Mouse (Mus musculus) cerebellum, adult 9-11 months (tissue): ENCODE data around the gene Cdc73.
"Not testable (repeated sequence)": the region's sequence is repeated elsewhere in the genome, so short reads cannot be mapped to it uniquely, and the experiment has no call there.

ENCODE experiments used
- DNase-seq: peaks from one replicate; pipeline ENCODE4 v3.0.0; 2022

Cdc73 gene

DNA sequence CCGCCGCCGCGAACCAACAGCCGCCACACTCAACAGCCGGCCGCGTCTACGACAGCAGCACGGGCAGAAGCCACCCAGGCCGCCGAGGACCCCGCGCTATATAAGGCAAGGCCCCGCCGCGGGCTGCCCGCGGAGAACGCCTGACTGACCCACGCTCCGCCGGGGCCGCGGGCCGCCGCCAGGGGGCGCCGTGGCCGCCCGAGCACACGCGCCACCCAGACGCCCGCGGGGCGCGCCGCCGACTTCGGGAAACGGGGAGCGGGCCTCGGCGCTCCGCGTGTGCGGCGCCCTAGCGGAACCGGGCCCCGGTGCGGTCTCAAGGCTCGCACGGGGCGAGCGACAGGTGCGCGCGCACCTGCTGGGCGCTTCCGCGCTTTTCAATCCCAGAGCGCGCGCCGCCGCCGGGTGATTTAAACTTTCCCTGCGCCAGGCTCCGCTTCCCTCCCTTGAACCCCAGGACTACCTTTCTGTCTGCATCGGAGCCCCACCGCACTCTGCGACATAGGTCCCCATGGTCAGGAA lies at the start of gene Cdc73:
Gene Cdc73, minus strand, starts transcription at position 153 of the 522 bp plus-strand sequence.
- DNase-seq = peak; percentile 92

DNA sequence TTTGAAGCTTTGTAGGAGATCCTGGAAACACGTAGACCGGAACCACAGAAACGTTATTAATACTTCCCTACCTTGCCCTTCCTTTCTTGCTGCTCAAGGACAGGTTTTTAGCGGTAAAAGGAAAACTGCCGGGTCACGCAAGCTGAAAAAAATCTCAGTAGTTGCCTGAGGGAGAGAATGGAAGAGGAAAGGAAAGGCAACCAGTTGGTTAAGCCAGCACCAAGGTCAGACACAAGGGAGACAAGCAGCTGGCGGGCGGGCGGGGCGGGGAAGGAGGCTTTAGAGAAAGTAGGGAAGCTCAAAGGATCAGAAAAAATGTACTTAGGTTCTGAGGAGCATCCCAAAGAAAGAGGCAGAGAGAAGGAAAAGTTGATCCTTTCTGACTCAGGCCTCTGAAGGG lies 43.2 kb upstream of the Cdc73 start:
- DNase-seq = no peak

DNA sequence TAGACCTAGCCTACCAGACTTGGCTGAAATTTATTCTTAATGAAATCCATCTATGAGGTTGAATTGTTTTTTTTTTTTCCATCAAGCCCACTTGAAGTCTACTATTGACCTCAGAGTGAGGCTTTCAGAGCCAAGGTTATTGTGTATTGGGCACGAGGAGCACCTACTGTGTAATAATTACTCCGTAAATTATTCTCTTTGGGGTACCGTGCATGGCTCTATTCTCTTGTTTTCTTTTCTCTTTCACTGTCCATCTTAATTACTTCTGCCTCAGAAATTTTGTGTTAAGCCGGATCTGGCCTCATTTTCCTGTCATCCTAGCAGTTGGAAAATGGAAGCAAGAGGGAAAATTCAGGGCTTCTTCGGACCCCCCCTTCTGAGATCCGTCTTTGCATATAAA lies 39.5 kb upstream of the Cdc73 start:
- no peak for DNase-seq

DNA sequence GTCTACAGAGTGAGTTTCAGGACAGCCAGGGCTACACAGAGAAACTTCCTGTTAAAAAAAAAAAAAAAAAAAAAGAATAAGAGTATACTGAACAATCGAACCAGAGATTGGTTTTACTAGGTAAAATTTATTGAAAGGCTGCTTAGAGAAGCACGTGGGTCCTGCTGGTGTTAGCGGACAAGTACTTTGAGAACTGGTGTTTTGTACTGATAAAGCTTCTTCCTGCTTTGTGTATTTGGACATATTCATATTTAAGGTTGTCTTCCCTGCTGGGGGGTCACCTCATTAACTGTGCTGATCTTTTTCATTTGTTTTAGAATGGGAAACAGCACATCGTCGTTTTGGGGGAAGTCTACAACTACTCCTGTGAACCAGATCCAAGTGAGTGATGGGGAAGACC lies 38.6 kb upstream of the Cdc73 start:
- no peak for DNase-seq

DNA sequence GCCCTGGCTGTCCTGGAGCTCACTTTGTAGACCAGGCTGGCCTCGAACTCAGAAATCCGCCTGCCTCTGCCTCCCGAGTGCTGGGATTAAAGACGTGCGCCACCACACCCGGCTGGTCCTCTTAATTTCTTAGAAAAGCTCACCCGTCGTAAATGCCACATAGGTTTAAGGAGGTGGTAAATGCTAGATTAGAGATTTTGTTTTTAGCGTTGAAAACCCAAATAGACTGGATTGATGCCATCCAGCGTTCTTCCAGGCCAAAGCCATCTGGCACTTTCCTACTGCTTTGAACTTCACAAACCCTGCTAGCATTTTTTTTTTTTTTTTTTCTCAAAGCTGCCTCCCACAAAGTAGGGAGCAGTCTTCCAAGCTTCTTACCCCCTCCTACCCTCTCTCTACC lies 37.9 kb upstream of the Cdc73 start:
- DNase-seq = peak; percentile 50

DNA sequence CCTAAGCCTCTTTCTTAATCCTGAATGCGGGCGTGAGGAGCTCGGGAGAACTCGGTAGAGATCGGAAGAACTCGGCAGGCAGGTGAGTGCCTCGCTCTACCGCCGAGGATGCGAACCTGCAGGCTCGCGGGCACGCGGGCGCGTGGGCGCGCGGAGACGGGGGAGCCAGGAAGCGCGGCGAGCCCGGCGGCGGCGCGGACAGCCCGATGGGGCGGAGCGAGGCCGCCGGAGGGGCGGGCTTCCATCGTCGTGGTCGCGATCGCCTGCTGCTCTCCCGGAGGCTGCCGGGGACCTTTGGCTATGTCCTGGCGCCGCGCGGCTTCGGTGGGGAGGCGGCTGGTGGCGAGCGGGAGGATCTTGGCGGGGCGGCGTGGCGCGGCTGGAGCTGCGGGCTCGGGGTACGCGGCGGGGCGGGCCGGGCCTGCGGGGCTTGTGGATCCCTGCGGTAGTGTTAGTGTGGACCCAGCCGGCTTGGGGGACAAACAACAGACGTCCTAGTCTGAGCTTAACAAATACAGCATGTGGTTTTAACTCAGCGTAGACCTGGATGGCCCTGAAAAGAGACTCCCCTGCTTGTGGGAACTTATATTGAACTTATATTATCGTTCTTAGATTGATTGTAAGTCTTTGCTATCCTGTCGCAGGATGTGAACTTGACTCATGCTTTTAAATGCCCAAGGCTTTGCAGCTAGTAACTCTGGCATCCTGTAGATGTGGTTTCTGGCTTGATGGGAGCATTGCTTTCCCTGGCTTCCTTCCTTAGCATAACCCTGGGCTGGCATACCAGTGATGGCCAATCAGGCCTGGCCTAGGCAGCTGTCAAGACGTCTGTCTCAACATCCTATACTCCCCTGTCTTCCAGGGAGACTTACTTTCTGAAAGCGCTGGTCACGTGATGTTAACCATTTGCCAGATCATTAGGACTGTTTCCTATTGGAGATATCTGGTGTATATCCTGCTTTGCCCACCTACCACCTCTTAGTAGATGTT lies 37.0 kb upstream of the Cdc73 start:
- peak; percentile 95 for DNase-seq

DNA sequence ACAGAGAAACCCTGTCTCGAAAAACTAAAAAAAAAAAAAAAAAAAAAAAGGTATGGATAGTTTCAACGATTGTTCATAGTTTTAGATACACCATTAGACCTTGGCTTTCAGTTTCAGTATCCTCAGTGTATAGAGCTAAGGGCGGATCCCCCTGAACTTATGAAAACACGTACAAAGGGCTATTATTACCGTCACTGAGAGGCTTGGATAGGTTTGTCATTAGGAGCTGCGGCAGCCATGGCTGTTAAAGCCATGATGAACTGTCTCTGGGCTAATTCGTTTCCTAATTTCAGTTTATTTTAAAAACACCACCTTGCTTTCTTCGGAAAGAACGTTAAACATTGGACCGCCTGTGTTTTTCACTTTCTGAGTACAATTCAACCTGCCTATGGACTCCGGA lies 36.1 kb upstream of the Cdc73 start:
- no peak for DNase-seq

DNA sequence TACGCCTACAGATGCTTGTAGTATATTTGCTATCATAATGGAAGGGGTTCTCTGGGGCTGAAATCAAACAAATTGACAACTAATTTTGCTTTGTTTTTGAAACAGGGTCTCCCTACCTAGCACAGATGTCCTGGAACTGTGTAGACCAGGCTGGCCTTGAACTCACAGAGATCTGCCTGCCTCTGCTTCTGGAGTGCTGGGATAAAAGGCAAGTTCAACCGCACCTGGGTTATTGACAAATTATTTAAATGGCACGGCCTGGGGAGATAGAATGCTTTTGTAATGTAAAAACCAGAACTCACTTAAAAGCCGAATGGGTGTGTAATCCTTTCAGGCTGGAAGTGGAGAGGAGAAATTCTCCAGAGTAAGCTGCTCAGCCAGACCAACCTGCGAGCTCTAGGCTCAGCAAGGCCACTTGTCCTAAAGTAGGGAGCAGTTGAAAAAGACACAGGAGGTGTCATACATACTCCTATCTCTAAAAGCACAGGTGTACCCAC lies 31.3 kb upstream of the Cdc73 start:
- no peak for DNase-seq

DNA sequence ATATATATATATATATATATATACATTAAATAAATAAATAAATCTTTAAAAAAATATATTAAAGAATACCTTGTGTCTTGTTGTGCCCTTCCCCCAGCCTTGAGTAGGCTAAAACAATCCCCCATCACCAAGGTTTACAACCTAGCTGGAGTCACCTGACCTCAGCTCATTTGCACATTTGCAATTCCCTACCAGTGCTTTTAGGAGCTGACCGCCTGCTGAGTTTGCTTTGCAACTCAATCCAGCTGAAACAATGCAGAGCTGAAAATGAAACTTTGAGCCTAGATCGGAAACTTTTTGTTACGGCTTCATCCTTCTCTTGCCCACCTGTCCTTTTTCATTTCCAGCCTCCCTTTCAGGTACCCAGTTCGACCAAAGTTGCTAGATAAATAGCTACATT lies 29.0 kb upstream of the Cdc73 start:
- no peak for DNase-seq

DNA sequence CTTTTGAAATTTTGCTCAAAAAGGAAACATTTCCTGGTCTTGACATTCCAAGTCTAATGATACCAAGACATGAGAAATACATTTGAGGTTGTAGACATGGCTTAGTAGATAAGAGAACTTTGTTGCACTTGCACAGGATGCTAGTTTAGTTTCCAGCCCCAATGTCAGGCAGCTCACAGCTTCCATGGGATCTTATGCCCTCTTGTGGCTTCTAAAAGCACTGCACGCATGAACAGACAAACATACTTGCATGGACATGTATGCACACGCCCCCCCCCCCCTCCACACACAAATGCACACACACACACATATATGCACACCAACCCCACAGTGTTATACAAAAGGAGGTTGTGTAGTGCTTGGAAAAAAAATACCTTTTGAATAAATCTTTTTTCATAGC lies 28.2 kb upstream of the Cdc73 start:
- DNase-seq = no peak

DNA sequence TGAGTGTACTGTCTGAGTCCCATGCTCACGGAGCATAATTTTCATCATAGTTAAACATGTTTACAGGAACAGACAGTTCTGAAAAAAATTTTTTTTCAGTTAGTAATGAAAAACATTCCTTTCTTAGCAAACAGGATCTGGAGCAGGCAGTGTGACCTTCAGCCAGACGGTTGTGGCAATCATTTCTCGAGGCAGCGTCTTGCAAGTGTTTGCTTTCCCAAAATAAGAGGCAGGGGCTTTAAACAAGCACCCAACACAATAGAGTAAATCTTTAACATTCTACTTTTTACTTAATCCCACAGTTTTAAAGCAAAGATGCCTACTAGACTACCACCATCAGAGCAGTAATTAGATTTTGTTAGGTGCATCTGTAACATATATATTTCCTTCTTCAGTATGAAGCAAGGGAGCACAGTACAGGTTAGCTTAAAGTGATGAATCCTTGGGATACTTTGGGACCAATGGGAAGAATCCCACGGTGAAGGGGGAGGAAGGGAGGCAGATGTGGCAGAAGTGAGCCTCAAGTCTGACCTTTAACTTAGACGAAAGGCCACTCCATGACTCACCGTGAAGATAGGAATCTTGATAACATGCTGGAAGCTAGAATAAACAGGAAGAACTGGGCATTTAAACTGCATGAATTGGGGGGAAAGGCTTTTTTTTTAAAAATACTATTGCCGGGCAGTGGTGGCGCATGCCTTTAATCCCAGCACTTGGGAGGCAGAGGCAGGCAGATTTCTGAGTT lies 25.2 kb upstream of the Cdc73 start:
- no peak for DNase-seq

DNA sequence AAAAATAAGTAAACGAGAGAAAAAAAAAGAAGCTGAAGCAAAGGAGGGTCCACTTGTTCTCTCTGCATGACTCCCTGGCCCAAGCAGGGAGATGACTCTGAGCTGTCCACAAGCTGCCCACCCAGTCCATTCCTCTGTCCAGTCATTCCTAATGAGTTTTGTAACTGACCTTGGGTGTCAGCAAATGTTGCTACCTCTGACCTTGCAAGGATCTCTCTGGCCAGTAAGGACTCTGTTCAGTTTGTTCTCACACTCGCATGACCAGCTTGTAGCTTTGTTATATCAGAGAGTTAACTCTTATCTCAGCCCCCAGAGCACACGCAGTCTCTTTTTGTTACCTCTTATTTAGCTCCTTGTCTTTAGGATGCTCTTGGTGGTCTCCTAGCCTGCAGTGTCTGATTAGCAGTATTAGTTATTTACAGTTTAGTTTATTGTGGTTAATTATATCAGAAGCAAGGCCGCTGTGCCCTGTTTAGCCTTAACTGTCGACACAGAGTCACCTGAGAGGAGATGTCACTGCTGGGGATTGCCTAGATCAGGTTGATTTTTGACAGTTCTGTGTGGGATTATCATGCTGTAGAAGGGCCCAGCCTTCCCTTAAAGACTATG lies 21.9 kb upstream of the Cdc73 start:
- DNase-seq = no peak

DNA sequence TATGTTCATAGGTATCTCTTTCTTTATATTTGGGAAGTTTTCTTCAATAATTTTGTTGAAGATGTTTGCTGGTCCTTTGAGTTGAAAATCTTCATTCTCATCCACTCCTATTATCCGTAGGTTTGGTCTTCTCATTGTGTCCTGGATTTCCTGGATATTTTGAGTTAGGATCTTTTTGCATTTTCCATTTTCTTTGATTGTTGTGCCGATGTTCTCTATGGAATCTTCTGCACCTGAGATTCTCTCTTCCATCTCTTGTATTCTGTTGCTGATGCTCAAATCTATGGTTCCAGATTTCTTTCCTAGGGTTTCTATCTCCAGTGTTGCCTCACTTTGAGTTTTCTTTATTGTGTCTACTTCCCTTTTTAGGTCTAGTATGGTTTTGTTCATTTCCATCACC lies 13.3 kb upstream of the Cdc73 start, which contains the start of gene Glrx2:
Gene Glrx2, plus strand, starts transcription at position 301 of the 400 bp plus-strand sequence.
- not testable (repeated sequence) for DNase-seq

DNA sequence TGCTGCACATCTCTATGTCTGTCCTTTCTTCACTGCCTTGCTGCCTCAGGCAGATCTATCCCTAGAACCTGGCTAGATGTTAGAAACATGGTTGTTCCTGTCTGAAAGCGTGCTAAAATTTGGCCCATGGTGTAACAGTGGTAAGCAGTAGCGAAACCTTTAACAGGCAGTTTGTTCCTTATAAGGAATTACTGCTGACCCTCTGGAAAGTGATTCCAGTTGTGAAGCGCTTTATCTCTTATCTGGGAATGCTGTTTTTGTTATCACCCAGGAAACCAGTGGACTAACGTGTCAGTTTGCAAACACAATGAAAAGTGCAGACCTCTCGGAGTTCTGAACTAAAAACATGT lies 7.9 kb upstream of the Cdc73 start:
- DNase-seq = no peak

DNA sequence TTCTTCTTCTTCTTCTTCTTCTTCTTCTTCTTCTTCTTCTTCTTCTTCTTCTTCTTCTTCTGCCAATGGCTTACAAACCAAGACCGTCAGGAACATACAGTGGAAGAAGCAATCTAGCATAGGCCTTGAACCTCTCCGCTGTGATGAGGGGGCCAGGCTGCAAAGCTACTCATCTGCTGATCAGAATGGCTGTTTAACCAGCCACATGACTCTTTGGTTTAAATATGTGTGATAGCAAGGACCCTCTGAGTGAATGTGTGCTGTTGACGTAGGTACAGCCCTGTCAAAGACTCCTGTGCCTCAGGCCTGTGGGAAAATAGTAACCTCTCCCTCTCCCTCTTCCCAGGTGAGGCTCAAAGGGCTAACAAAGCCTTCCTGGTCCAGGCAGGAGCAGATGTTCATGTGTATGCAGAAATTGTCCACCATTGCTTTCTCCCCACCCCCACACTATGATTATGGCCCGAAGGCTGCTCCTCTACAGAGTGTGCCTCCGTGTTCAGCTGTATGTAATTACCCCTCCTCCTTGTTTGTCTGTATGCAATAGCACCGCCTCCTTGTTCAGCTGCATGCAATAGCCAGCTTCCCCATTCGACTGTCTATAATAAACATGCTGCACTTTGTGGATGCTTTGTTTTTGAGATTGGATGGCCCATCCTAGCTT lies 7.4 kb upstream of the Cdc73 start:
- DNase-seq = no peak

DNA sequence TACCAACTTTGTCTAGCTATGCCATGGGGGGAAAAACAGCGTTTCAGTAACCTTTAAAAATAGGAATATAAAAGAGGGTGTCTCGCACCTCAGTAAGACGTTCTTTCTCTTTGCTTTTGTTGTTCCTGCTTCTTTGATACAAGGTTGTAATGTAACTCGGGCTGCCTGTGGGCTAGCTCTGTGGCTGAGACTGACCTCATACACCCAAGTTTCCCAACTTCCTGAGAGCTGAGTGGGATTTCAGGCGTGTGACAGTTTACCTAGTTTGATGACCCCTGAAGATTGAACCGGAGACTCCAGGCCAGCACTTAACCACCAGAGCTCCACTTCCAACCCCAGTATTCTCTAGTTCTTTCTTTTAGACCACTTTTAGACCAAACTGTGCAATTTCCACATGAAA lies 5.7 kb upstream of the Cdc73 start:
- DNase-seq = no peak

DNA sequence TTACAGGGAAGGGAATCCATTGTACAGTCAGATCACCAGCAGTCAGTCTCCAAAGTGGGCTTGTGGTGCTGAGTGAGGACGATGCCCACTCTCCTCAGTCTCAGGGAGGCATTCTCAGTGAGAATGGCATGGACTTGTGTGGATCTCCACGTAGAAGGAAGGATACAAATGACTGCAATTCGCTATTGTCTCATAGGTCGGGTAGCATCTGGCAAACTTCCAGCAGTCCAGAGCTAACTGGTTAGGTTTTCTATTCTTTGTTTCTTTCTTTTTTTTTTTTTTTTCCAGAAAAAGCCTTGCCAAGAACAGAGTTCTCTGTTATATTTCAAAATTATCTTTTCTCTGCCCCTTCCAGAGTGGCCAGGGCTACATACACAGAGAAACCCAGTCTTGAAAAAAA lies 4.3 kb upstream of the Cdc73 start:
- DNase-seq = no peak

DNA sequence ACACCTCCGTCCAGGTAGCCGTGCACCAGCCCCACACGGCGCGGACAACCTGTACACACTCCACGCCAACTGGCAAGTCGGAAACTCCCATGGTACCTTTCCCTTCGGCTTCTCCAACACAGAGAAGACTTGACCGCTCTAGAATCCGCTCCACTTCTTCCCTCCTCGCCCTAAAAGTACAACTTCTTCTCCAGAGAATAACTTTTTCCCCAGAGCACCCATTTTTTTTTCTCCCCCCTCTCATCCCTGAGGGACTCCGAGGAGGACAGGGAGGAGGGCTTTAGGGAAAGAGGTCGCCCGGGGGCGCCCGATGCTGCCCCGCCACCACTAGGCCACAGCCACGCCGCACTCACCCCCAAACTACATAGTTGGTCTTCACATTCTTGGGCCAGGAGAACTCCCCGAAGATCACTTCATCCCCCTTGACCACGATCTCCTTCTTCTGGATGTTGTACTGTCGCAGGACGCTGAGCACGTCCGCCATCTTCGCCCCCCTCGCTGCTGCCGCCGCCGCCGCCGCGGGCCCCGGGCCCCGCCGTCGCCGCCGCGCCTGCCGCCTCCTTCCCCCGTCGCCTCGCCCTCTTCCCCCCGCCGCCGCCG lies 452 bp downstream of the Cdc73 start:
- no peak for DNase-seq

DNA sequence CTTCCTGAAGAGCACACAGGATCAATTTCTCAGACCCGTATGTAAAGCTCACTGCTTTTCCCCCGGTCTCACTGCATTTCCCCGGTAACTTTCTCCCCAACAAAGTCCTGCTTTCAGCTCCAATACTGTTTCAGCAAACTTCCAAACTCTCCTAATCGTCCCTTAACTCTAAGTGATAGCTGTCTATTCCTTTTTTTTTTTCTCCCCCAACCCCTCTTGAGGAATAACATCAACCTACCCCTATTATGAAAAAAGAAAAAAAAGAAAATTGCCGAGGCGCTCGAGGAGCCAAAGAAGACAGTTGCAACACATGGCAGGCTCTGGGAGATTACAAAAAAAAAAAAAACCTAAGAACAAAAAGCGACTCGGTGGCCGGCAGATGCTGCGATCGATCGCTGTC lies 957 bp downstream of the Cdc73 start:
- no peak for DNase-seq

DNA sequence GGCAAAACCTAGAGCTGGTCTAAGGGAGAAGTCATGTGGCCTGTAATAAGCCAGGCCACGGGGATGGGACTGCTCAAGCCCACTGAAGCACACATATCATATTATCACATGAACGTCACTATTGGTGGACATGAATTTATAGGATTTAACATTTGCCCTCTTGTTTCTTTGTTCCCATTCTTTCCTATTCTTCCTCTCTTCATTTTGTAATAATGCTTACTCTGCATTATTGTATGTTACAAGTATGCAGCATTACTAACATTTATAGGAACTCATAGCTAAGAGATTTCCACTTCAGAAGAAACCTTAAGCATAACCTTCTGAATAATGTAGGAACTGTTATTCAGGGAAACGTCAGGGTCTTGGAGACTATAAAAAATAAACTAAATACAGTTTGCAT lies 17.8 kb downstream of the Cdc73 start:
- DNase-seq = no peak

DNA sequence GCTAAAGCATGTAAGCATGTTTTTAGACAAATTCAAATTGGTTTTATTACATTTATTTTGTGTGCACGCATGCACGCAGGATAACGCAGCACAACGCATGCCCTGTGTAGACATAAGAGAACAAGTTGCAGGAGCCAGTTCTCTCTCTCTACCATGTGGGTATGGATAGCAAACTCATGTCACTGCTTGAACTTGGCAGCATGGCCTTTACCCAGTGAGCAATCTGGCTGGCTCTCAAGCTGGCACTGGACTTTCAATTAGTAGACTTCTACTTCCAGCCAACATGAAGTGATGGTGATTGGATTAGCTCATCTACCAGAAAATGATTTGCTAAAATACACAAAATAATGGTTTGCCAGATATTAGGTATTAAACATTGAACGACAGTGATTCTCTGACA lies 21.6 kb downstream of the Cdc73 start:
- peak; percentile 87 for DNase-seq

DNA sequence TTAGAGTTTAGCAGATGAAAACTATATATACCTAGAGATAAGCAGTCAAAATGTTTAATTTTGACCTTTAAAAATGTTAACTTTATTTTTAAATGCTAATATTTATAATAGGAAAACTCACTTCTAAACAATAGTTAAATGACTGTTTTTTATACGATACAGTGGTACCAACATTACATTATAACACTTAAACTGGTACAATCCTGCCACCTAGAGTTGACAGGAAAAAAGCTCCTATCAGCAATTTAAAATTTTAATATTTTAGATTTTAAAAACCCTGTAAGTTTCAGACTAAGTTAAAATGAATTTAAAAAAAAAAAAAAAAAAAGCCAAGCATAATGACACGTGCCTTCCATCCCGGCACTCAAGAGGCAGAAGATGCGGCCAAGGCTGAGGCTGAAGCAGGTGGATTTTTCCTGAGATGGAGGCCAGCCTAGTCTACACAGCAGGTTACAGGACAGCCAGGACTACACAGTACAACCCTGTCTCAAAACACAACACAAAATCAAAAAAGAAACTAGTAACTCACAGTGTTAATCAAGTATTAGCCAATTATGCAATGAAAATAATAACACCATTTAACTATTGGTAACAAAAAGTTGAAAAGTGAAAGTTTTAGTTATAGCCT lies 26.8 kb downstream of the Cdc73 start:
- no peak for DNase-seq
